ENCODE assay signal across 11 mouse cellular contexts in the genomic region with DNA sequence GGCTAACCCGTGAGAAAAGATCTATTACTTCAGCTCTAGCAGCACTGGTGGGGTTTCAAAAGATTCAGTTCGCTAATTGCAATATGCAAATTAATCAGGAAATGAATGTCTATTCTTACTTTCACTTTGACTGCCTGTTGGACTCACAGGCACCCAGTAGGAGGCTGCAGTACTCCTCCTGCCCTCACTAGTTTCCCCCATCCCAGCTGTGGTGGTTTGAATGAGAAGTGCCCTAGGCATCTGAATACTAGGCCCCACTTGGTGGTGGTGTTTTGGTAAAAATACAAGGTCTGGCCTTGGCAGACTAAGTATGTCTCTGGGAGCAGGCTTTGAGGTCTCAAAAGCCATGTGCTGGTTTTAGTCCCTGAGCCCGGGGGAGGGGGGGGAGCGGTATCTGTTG.
DNase-seq lines count a peak whose midpoint lies in the region; ATAC-seq and TF ChIP-seq lines count a peak whose summit lies in the region.
"Had no signal": no experiment of that assay in that cellular context is flagged by ENCODE, and none has a peak within 500 bp of the region (broad histone marks: within the 10 kb centered on the region; RNA-seq: fewer than 3 reads in every experiment).

No protein-coding gene starts in this region.

- no peak overlapping the region for H3K27ac ChIP-seq in forebrain, postnatal 0 days (ENCODE audit: low read depth, low read length)
- no peak overlapping the region for H3K27ac ChIP-seq in kidney, adult 2 months (ENCODE audit: insufficient read depth, low read depth, low read length)
- H3K27ac ChIP-seq: embryonic facial prominence, embryonic 10.5 days had no signal

- no peak overlapping the region for H3K4me3 ChIP-seq in forebrain, postnatal 0 days (ENCODE audit: low read depth, low read length)
- no peak overlapping the region for H3K4me3 ChIP-seq in kidney, adult 2 months (ENCODE audit: insufficient read depth, low read depth, low read length)
- H3K4me3 ChIP-seq: embryonic facial prominence, embryonic 10.5 days; megakaryocyte, embryonic 14.5 days had no signal

- H3K9me3 ChIP-seq in forebrain, postnatal 0 days (ENCODE audit: low read length): no peaks in the 10 kb centered on the region
- H3K9me3 ChIP-seq: embryonic facial prominence, embryonic 10.5 days; megakaryocyte, embryonic 14.5 days had no signal

- 20% methylated on average over 4 of the region's 4 CpGs for WGBS in forebrain, postnatal 0 days
- WGBS in kidney, adult 2 months: 76% methylated on average over 4 of the region's 4 CpGs

- no peaks in the 10 kb centered on the region for H3K36me3 ChIP-seq in forebrain, postnatal 0 days (ENCODE audit: insufficient read depth)
- no peaks in the 10 kb centered on the region for H3K36me3 ChIP-seq in kidney, adult 2 months (ENCODE audit: control insufficient read depth, insufficient read depth, low read length)
- H3K36me3 ChIP-seq: embryonic facial prominence, embryonic 10.5 days had no signal

- ATAC-seq in forebrain, postnatal 0 days: peak; percentile 92

- no peak overlapping the region for H3K9ac ChIP-seq in forebrain, postnatal 0 days

- H3K4me1 ChIP-seq in forebrain, postnatal 0 days (ENCODE audit: insufficient read depth): no peaks in the 10 kb centered on the region
- no peaks in the 10 kb centered on the region for H3K4me1 ChIP-seq in kidney, adult 2 months (ENCODE audit: control insufficient read depth, insufficient read depth, low read length)
- H3K4me1 ChIP-seq: embryonic facial prominence, embryonic 10.5 days; megakaryocyte, embryonic 14.5 days had no signal

- H3K27me3 ChIP-seq in forebrain, postnatal 0 days (ENCODE audit: insufficient read depth, low read length): no peaks in the 10 kb centered on the region
- H3K27me3 ChIP-seq in kidney, adult 2 months (replicated peaks; ENCODE audit: control insufficient read depth, insufficient read depth, low read length): no peaks in the 10 kb centered on the region
- H3K27me3 ChIP-seq: megakaryocyte, embryonic 14.5 days had no signal

- TF ChIP-seq CTCF in forebrain, postnatal 0 days (IDR thresholded peaks at IDR 0.05; ENCODE audit: low read depth): peak; percentile 40
- no peak for TF ChIP-seq CTCF in kidney, adult 2 months (conservative IDR thresholded peaks at IDR 0.05; ENCODE audit: insufficient read depth, insufficient read length, low read depth, low read length)

- H3K4me2 ChIP-seq in forebrain, postnatal 0 days (ENCODE audit: low read depth): no peak overlapping the region

- DNase-seq in cerebellum, postnatal 10 days: peak; percentile 3 to 13
- no peak for DNase-seq in cerebellum, postnatal 4 days (ENCODE audit: low spot score in 2 of 2)
- DNase-seq in 3134 (ENCODE audit: extremely low read depth, insufficient read length, low spot score) (peak; percentile 18), NIH3T3 (ENCODE audit: low read depth) (peak; percentile 39)
- peak; percentile 41 for DNase-seq in forebrain, postnatal 0 days
- no peak for DNase-seq in gastrocnemius, adult 8-10 months (ENCODE audit: low spot score in 2 of 2)
- DNase-seq in kidney, adult 2 months: no peak
- DNase-seq in lung, adult 18-20 months: no peak
- DNase-seq: heart, postnatal 14 days had no signal

- TF ChIP-seq POLR2A in kidney, adult 2 months (IDR thresholded peaks at IDR 0.05; ENCODE audit: low read depth, low read length): no peak

Comparison
In these comparisons a context has a peak if more than half of its experiments do, and no peak if none do; other contexts are left out.
1. DNase-seq: peak in cerebellum, postnatal 10 days (2 of 2), 3134 (single experiment), NIH3T3 (single experiment) and forebrain, postnatal 0 days (single experiment); none in cerebellum, postnatal 4 days (0 of 2), gastrocnemius, adult 8-10 months (0 of 2), kidney, adult 2 months (single experiment) and lung, adult 18-20 months (0 of 2).